Mouse (Mus musculus) megakaryocyte, adult 5-6 weeks (primary cell): ENCODE data around the gene Fars2. TPM values are rescaled to one million over a fixed set of nuclear protein-coding genes. Genes with fewer than 3 reads are reported as not detected.
"Not testable (repeated sequence)": the region's sequence is repeated elsewhere in the genome, so short reads cannot be mapped to it uniquely, and the experiment has no call there.

Experiments used
- ATAC-seq: 2 replicates; pipeline ENCODE4 v1.8.0; 2016; ENCODE audit warnings: mild to moderate bottlenecking, inconsistent platforms; ENCODE audit not compliant: poor library complexity, severe bottlenecking
- total RNA-seq, 2 experiments: library from RNA; stranded (forward) in 1 of 2; stranded (reverse) in 1 of 2; fragments of 153-499, 151-499 nt in 1 of 2; fragments of 221-1000, 200-1000 nt in 1 of 2; gene quantifications; 2 replicates each; pipeline versions ENCODE4 v1.2.3 to v1.2.4; 2015 to 2017

Gene Fars2
- total RNA-seq, 2 experiments from 2014 or later = 20.9 to 28.4 TPM

DNA sequence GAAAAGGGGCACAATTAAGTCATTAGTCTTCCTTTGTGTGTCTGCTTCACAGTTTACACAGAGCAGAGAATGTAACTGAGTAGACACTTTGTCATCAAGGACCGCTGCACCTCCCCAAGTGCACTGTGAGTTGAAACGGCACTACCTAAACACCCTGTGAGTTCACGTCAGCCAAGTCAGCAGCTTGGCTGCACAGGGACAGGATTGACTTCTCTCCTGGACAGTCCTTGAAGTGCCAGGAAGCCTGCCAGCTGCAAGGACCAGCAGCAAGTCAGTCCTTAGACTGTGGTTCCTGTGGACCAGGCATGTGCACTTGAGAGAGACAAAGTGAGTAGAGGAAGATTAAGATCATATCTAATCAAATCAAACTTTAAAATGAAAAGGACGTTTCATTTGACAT is 330.7 kb downstream of the Fars2 start:
- no peak for ATAC-seq

DNA sequence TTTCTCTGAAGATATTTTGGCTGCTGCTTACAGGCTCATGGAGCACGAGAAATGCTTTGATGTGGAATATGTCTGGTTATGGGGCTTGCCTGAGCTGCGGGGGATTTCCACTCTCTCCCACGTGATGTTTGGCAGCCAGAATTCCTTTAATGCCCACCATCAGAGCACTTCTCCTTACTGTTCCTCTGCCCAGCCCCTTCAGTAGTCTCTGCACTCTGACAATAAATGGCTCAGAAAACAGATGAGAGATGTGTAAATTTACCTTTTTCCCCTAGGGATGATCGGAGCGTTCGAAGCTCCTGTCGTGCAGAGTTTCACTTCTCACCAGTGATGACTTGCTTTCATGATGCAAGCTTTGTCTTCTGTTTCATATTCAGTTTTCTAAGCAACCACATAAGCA is 331.4 kb downstream of the Fars2 start:
- 0 out of 2 replicates have a peak, but pooled peaks have one; percentile 40 for ATAC-seq

DNA sequence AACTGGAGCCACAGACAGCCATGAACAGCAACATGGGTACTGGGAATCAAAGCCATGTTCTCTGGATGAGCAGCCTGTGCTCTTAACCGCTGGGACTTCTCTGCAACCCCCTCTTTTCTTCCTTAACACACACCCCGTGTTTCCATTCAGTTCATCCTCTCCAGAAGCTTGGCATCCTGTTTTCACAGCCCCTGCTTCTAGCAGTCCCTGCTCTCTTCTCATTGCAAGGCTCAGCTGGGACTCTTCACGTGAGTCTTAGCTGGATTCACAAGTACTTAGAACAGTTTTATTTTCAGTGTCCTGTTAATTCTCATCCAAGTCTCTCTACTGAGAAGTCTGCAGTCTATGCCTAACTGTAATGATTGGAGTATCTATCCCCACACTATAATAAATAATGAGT is 334.2 kb downstream of the Fars2 start:
- no peak for ATAC-seq

DNA sequence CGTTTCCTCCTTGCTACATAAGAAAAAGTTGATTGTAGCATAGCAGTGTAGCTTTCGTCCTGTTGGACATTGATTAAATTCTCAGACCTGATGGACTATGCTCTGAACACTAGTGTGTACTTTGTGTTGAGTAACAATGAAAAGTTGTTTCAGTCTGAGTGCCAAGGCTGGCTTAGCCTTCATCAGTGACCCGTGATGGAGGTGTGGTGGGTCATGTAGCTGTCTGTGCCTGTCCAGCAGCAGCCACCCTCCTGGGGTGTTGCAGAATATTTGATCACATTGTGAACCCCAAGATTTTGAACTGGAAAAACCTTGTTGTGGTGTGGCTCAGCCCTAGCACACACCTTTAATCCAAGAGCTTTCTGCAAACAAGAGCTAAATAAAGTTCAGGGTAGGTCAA is 343.3 kb downstream of the Fars2 start:
- ATAC-seq = no peak

DNA sequence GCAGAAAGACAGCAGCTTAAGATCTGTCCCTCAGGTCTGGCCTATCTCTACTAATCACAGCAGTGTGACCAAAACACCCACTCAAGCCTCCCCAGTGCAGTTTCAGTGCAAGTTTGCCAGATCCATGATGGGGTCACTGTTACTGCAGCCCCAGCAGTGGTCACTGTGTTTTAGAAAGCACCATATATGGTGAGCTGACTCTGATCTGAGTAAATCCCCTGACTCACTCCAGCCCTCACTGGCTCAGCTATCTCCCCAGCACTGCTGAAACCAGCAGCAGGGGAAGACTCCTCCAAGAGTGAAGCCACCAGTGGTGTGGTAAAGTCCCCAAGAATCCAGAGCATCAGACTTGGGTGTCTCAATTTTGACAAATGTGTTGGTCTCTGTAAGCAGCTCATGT is 346.5 kb downstream of the Fars2 start:
- no peak for ATAC-seq

DNA sequence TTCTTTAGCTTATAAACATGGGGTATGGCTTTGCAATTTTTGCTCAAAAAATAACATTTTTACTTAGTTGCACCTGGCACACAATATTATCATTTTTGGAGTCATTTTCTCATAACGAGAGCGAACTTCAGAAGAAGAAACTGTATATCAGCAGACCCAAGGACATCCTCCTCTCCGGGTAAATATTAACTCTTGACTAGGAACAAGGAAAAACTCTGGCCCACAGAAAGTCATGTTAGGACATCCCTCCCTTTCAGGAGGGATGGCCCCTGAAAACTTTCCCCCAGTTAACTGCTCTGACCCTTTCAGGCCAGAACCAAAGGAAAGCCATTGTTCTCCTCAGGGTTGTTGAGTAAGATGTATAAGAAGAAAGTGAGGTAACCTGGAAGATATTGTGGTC is 348.9 kb downstream of the Fars2 start:
- ATAC-seq = not testable (repeated sequence)

DNA sequence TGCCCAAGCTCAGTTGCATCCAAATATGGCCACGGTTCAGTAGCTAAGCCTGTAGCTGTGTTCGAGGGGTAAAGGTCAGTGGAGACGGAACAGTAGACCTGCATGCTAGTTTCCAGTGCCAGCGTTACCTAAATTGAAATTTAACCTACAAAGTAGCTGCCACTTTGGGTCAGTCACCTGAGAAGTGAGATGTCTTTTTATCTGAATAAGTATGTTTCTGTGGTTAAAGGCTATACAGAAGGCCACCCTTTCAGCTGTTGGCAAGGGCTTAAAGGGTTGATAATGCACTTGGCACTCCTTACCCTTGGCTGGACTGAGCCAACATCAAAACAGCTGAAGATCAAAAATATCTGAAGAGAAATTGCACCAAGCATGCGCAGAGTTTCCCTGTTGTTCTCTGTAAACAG is 349.3 kb downstream of the Fars2 start:
- ATAC-seq = no peak

DNA sequence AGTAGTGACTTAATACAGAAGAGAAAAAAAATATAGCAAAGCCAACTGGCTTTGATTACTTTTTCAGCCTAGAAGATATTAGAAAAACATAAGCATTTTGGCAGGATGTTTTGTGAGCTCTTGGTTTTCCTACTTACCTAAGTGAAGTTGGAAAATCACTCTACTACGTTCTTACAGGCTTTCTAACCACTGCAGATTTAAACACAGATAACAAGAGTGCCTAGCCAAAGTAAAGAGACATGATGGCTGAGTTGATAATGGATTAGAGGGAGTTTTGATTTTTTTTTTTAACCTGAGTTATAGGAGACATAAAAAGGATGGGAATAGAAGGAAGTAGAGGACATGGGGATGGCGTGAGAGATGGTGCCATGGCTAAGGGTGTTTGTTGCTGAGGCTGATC is 350.6 kb downstream of the Fars2 start:
- no peak for ATAC-seq

DNA sequence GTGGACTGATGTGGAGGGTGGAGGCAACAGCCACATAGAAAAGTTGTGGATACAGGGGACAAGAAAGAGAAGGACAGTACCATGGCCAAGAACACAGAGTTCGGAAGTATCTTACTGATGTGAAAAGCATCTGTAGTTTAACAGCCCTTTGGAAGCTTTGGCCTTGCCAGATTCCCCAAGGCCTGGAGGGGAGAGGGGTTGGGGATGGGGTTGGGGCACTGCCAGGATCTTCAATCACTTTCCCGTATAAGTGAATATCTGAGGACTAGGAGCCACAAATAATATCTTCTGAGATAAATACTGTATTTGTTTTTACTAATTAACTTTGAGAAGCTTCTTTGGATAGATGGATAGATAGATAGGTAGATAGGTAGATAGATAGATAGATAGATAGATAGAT is 351.8 kb downstream of the Fars2 start:
- no peak for ATAC-seq

DNA sequence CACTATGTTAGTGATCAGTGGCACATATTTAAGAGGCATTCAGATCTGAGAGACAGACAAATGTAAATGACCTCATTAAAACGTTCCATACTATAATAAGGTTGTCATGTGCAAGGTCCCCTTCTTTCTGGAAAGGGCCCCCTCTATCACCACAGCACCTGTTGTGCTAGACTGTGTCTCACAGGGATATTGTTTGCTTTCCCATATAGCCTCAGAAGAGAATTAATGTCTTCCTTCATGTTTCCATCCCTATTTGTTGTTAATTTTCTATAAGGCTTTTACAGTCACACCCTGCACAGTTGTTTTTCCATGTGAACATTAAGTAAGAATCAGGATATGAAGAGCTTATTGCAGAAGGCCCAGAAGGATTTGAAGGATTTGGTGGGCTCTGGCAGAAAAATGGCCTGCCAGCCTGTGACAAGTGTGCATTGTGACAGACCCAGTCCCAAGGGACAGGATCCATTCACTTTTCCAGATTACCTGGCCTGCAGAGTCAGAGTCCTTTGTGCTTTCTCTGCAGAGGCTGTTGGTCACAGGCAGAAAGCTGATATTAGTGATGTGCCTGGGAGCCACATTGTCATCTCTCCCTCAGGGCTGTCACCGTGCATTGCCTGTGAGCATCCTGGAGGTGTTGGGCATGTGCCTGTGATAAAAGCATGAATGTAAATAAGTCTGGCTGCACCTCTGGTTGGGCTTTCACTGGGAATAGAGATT is 352.4 kb downstream of the Fars2 start:
- no peak for ATAC-seq

DNA sequence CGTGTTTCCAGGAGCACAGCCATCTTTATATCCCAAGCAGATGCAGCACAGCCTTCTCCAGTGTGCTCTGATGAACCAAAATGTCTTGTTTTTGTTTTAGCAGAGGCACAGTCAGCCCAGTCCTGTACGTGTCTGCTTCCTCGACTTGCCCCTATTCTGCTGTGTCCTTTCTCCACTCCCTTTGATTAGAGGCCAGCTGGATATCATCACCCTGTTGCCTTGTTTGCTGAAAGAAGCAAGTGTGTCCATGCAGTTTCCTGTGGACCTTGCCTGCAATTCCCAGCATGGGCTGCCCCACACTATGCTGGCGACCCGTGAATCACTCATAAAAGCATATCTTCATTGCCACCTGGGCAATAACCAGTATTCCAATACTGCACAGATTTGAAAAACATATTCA is 360.4 kb downstream of the Fars2 start:
- no peak for ATAC-seq

DNA sequence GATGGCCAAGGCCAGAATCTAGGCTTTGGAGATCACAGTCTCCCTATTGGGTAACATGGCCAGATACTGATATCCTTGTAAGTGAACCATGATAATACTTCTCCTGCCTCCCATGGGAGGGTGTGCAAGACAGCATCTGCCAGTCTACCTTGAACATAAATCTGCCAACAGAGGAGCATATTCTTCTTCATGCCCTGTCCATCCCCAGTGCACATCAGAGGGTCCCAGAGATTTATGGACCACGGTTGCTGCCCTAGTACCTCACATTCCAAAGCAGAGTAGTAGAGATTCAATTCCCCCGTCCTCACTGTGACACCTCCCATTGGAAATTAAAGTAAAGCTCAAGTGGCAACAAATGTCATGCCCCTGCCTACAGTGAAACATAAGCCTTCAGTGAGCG is 361.0 kb downstream of the Fars2 start:
- no peak for ATAC-seq

DNA sequence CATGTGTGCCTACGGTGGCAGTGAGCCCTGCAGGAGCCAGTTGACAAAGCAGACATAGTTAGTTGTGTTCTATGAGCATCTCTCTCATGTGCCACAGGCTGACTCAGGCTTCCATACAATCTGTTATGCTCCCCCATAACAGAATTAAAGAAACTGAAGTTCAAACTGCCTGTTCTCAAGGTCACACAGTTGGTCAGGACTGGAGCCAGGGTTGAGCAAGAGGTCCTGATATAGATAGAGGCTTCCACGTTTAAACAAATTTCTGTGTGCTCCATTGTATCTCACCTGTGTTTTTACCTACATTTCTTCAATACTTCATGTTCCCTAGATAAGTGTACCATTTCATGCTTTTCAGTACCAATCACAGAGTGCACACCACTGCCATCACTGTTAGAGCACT is 362.9 kb downstream of the Fars2 start:
- ATAC-seq = no peak

DNA sequence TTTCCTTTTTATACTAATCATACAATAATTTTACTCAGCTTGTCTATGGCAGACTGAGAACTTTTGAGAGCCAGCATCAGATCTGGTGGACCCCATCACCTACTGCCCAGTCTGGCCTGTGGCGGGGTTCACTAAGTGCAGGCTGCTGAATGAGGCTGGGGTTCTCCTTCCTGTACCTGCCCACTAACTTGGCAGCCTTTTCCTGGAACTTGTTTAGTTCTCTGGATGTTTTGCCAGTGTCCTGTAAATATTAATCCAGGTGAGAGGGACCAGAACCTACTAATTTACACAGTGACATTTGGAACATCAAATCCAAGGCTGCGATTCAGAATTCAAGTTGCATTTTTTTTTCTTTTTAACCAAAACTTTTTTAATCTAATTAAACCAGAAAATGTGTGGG is 367.2 kb downstream of the Fars2 start:
- ATAC-seq = no peak

DNA sequence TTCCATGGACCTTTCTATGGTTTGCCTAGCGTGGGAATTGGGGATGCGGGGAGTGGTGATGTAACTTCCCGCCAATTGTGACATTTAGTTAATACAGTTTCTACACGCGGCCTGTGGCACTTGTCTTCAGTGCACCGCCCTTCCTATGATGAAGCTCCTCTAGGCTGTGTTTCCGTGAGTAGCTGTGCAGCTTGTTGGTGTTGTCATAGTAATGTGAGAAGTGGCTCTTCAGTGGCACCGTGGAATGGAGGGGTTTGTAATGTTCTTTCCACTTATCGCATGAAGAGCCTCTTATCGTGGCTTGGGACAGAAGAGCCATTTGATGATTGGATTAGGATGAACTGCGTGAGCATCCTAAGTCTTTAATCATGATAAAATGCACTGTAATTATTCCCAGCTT is 369.5 kb downstream of the Fars2 start:
- ATAC-seq = no peak

DNA sequence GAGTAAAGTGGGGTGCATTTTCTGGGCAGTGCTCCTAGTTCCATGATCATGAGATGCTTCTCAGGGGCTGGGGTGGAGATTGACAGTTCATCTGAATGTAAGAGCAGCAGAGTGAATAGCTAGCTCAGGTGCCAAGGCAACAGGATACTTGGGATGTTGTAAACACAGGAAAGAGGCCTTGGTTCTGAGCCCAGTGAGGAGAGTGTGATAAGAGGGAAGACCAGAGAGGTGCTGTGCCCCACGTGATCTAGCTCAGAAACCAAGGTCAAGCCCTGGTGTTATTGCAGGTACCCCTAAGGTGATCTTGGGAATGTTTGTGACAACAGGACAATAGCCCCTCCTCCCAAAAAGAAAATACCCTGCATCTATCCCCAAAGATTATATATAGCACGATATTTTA is 372.2 kb downstream of the Fars2 start:
- no peak for ATAC-seq

DNA sequence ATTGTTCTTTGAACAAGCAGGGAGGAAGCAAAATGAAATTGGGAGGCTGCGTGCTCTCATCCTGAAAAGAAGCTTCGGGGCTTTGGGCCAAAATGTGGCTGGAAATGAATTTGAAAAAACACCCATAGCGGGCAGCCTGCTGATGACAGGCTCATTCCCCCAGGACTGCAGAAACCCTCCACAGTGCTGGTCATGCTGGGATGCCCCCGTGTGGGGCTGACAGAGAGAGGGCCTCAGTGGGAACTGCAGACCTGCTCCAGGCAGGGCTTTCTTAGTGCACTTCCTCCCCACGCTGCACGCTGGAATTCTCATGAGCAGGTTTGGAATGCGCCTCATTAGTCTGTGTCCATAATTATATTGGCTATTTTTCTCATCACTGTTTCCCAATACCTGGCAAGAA is 373.4 kb downstream of the Fars2 start:
- no peak for ATAC-seq

DNA sequence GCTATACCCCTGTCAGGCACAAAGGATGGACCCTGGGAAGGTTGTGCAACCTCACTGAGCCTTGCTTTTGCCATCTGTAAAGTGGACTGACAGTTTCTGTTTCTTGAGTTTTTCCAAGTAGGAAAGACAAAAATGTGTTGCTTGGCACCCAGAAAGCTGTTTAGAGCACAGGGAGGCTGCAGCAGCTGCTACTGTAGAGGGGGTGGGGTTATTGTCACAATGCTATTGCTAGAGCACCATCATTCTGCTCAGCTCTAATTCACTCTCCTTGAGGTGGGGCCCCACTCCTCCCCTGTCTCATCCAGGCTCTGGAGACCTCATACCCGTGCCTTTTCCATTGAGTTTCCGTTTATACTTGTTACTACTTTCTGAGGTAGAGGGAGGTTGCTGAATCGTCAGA is 375.2 kb downstream of the Fars2 start:
- no peak for ATAC-seq

DNA sequence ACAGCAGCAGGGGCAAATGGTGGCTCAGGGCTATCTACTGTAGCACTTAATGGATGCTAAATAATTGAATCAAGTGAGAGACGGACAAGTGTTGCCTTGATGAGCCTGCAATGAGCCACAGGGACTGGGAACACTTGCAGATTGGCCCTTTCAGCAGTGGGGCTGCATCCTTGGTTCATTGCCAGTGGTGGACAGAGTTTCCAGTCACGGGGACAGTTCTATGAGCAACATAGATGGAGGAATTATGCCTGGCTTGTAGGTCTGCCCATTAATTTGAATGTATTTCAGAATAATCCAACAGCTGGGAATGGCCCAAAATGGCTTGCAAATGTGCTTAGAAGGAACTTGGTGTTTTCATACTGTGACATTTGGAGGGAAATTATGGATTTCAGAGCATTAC is 376.1 kb downstream of the Fars2 start:
- ATAC-seq = no peak

DNA sequence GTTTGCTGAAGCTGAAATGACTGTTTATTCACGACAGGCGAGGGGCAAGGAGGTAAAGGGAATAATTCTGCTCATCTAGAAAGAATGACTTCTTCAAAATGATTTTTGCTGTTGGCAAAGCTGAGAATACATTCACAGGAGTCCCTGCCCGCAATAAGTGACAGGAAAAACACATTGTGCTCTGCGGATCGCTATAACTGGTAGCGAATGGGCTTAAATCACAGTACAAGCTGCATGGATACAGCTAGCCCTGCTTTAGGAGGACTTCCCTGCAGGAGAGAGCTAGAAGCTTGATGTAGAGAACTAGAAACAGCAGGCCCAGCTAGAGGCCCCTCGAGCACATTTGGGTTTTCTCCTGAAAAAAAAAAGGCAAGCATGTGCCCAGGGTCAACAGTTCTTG is 376.6 kb downstream of the Fars2 start:
- ATAC-seq = no peak

DNA sequence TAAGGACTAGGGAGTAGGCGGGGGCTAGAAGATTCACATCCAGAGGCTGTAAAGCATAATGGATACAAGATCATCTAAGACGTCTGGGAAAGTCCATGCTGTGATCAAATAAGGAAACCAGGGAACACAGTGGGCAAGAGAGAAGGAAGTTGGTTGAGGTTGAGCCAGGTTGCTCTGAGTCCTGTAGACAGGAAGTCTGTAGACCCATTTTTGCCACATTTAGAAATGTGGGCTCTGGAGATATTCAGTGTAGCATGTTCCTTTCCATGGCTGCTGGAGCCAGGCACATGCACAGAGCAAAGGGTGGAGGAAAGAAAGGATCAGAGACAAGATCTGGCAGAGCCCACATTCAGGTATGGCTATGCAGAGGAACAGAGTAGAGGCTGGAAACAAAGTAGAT is 378.8 kb downstream of the Fars2 start:
- ATAC-seq = no peak

DNA sequence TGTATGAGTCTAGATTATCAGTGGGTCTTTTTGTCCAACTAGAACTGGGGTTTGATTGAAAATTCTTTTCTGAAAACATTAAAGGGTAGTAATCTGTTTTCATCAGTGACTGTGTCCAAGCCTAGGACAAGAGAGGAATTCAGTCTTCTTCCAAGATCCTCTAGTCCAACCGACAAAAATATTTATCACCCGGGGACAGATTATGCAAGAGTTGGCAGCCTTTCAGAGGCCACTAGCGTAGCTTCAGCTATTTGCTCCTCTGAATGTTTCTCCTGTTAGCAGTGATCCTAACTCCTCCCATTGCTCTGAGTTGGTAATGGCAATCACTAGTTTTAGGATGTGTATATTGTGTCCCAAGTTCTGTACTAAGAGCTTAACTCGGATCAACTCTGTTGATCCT is 380.1 kb downstream of the Fars2 start:
- ATAC-seq = no peak

DNA sequence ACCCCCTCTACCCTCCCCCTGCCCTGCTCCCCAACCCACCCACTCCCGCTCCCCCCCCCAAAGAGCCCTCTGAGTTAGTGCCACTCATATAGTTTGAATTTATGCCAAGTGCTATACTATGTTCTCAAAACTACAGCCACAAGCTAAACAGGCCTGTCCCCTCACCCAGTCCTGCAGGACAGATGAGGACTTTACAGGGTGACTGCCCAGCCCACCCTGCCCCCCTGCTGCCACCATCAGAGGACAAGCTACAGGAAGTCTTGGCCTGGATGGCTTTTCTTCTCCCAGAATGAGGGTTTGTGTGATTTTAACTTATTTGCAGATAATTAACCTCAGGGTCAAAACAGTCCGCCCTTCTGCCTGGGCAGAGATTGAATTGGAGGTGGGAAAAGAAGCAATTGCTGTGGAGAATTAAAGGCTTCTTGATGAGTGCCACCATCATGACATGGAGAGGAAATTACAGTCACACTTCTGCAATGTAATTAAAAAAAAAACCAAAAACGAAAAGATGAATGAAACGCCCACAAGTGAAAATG is 383.2 kb downstream of the Fars2 start:
- no peak for ATAC-seq
